Mouse (Mus musculus) naive thymus-derived CD4-positive, alpha-beta T cell, adult 2 months (primary cell): ENCODE results near the gene Wfdc9.
"Not testable (repeated sequence)": the region's sequence is repeated elsewhere in the genome, so short reads cannot be mapped to it uniquely, and the experiment has no call there.

Experiments
- DNase-seq: peaks from one replicate; pipeline ENCODE4 v3.0.0-alpha.2; 2011; ENCODE audit warnings: low read depth

Gene Wfdc9

DNA sequence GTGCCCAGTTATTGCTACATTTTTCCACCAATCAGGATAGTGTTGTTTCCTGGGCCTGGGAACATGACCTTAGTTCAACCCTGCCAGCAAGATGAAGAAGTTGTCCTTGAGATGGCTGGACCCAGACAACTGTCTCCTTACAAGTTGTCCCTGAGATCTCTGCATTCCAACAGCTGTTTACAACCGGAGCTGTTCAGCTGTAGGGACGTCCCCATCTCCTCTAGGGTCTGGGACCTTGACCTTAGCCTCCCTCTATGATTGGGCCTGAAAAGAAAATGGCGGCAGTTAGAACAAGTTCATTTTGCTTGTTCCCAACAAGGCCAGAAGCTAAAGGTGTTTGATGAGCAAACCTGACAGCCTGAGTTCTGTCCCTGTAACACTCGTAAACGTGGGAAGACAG is 37.3 kb downstream of the Wfdc9 start:
- DNase-seq: no peak

DNA sequence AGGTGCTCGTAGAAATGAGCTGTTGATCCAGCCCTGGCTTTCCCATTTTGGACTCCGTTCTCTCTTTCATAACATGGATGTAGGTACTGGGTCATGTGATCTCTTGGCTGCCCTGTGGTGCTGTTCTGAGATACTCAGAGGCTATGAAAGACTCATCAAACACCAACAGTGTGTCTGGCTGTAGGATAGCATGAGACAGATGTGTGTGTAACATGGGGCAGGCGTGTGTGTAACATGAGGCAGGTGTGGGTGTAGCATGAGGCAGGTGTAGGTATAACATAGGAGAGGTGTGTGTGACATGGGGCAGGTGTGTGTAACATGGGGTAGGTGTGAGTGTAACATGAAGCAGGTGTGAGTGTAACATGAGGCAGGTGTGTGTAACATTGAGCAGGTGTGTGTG is 41.0 kb downstream of the Wfdc9 start:
- no peak for DNase-seq

DNA sequence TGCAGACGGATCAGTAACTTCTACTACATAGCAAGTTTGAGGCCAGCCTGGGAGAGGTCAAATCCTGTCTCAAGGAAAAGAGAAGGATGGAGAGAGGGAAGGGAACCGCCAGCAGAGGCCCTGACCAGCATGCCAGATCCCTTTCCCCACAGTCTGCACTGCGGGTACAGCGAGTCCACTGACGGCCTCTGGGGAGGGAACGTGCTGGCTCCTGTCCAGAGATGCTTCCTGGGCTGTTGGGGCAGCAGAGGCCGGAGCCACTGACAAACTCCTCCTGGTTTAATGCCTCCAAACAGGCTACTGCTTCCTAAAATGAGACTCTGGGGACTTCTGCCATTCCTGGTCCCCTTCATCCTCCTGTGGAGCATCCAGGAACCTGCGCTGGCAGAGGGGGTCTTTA is 42.9 kb downstream of the Wfdc9 start, which contains the start of the genes Wfdc6b and Wfdc8:
Wfdc6b (plus strand) TSS at position 52 of the 400 bp plus-strand sequence.
Wfdc8 (minus strand) TSS at position 156 of the 400 bp plus-strand sequence.
- not testable (repeated sequence) for DNase-seq

DNA sequence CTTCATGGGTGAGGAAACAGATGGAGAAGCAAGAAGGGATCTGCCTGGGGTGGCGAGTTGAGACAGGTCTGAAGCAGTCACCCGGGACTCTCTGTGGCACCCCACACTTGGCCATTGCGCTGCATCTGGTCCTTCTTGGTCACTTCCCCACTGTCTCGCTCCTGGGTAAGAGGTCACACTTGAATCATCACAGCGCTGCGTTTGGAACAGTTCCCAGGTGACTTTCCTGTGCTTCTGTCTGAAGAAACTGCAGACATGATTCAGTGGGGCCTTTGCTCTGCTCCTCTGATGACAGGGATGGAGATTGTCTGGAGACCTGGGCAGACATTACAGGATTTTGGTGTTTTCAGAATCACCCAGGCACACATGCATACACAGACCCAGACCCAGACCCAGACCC is 47.6 kb downstream of the Wfdc9 start:
- DNase-seq: no peak

DNA sequence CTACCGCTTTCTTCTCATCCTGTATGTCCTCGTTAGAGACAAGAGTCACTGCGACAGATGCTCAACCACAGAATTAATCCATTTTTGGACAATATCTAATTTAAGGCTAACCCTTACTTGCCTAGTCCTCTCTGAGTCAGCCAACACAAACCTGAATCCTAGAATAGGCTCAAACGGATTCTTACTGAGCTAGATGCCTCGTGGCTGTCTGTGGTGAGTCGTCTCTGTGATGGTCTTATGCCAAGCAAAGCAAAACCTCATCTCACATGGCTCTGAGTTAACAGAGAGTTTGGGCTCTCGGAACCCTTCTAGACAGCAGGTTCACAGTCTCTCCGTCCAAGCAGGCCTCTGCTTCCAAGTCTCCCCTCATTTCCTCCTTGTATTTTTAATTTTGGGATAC is 52.0 kb downstream of the Wfdc9 start:
- DNase-seq: no peak

DNA sequence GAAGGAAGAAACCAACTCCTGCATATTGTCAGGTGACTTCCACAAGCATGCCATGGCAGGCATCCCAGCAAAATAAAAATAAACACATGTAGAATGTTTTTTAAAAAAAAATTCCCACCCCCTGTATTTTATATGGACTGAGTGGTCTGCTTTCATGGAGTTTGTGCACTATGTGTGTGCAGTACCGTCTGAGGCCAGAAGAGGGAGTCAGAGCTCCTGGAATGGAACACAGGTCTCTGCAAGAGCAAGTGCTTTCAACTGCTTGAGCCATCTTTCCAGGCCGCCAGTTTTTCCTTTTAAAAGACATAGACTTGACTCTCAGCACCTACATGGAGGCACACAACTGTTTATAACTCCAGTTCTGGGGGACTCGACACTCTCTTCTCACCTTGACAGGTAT is 52.9 kb downstream of the Wfdc9 start:
- DNase-seq: no peak

DNA sequence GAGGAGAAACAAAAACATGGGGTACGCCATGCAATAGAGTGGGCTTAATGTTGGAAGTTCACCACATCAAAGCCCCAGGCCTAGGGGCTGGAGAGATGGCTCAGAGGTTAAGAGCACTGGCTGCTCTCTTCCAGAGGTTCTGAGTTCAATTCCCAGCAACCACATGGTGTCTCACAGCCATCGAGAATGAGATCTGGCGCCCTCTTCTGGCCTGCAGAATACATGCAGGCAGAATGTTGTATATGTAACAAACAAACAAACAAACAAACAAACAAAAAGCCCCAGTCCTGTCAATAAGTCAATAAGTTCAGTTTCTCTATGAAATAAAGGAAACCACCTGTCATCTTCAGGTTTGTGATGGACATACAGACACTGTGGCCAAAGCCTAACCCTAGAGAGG is 56.2 kb downstream of the Wfdc9 start:
- DNase-seq: no peak
